Mouse (Mus musculus): ENCODE data around the gene Sart1. TPM values are rescaled to one million over a fixed set of nuclear protein-coding genes. Genes with fewer than 3 reads are reported as not detected.

Sart1 gene
- polyA plus RNA-seq, 1 experiment from 2014 or later: 87.1 TPM

- Histone ChIP-seq H3K4me3 (ENCODE audit: low read depth, low read length) (no peak overlapping the region), H3K4me2 (ENCODE audit: low read depth, severe bottlenecking) (no peak overlapping the region), H3K4me1 (ENCODE audit: control insufficient read depth, insufficient read depth, low read length) (peaks cover 6% of the 10 kb centered on the region), H3K27ac (replicated peaks; ENCODE audit: low read depth, low read length) (no peak overlapping the region), H3K9ac (ENCODE audit: low read length) (no peak overlapping the region; the same call in 1 of the 2 replicates), H3K36me3 (ENCODE audit: control insufficient read depth, insufficient read depth, low read length) (no peaks in the 10 kb centered on the region), H3K9me3 (ENCODE audit: control insufficient read depth, low read length) (no peaks in the 10 kb centered on the region), H3K27me3 (ENCODE audit: control insufficient read depth, insufficient read depth, low read length) (no peaks in the 10 kb centered on the region)
- ATAC-seq (ENCODE audit: insufficient number of reproducible peaks, low FRiP score, low TSS enrichment, low read depth) (no peak), DNase-seq (ENCODE audit: low spot score) (no peak)
- 88% methylated on average over 4 of the region's 4 CpGs for WGBS
Measured at GRCm38 (mm10) chr19:5392892-5393291, 4.4 kb upstream of the Sart1 start.

GRCm38 (mm10) chr19:5390416-5390815, 1.9 kb upstream of the Sart1 start:
- WGBS: 77% methylated on average over 8 of the region's 8 CpGs
- Histone ChIP-seq H3K4me3 (ENCODE audit: low read depth, low read length) (no peak overlapping the region), H3K9ac (ENCODE audit: low read length) (no peak overlapping the region), H3K4me1 (ENCODE audit: control insufficient read depth, insufficient read depth, low read length) (peaks cover 11% of the 10 kb centered on the region), H3K27me3 (ENCODE audit: control insufficient read depth, insufficient read depth, low read length) (no peaks in the 10 kb centered on the region), H3K27ac (replicated peaks; ENCODE audit: low read depth, low read length) (no peak overlapping the region), H3K9me3 (ENCODE audit: control insufficient read depth, low read length) (no peaks in the 10 kb centered on the region), H3K4me2 (ENCODE audit: low read depth, severe bottlenecking) (peak overlapping the region; percentile 75; the same call in 1 of the 2 replicates), H3K36me3 (ENCODE audit: control insufficient read depth, insufficient read depth, low read length) (peaks cover 4% of the 10 kb centered on the region; the same call in 1 of the 2 replicates)
- DNase-seq (ENCODE audit: low spot score) (no peak), ATAC-seq (ENCODE audit: insufficient number of reproducible peaks, low FRiP score, low TSS enrichment, low read depth) (no peak)

GRCm38 (mm10) chr19:5389647-5390046, 1.1 kb upstream of the Sart1 start:
- no peaks in the 10 kb centered on the region for H3K27me3 ChIP-seq (ENCODE audit: control insufficient read depth, insufficient read depth, low read length)
- no peaks in the 10 kb centered on the region for H3K9me3 ChIP-seq (ENCODE audit: control insufficient read depth, low read length)
- H3K36me3 ChIP-seq (ENCODE audit: control insufficient read depth, insufficient read depth, low read length): peaks cover 8% of the 10 kb centered on the region; the same call in 1 of the 2 replicates
- H3K9ac ChIP-seq (ENCODE audit: low read length): no peak overlapping the region
- H3K4me1 ChIP-seq (ENCODE audit: control insufficient read depth, insufficient read depth, low read length): peaks cover 11% of the 10 kb centered on the region
- H3K27ac ChIP-seq (replicated peaks; ENCODE audit: low read depth, low read length): 0 out of 2 replicates have a peak overlapping the region, but pooled peaks have one; percentile 3
- H3K4me2 ChIP-seq (ENCODE audit: low read depth, severe bottlenecking): peak overlapping the region; percentile 75
- no peak for ATAC-seq (ENCODE audit: insufficient number of reproducible peaks, low FRiP score, low TSS enrichment, low read depth)
- peak overlapping the region; percentile 93 for H3K4me3 ChIP-seq (ENCODE audit: low read depth, low read length)
- WGBS: 37% methylated on average over 12 of the region's 12 CpGs
- DNase-seq (ENCODE audit: low spot score): peak; percentile 43

- Histone ChIP-seq H3K36me3 (ENCODE audit: control insufficient read depth, insufficient read depth, low read length) (peaks cover 21% of the 10 kb centered on the region), H3K27ac (replicated peaks; ENCODE audit: low read depth, low read length) (peak overlapping the region; percentile 66), H3K4me2 (ENCODE audit: low read depth, severe bottlenecking) (peak overlapping the region; percentile 75), H3K9me3 (ENCODE audit: control insufficient read depth, low read length) (no peaks in the 10 kb centered on the region), H3K9ac (ENCODE audit: low read length) (peak overlapping the region; percentile 77), H3K27me3 (ENCODE audit: control insufficient read depth, insufficient read depth, low read length) (no peaks in the 10 kb centered on the region), H3K4me3 (ENCODE audit: low read depth, low read length) (peak overlapping the region; percentile 93), H3K4me1 (ENCODE audit: control insufficient read depth, insufficient read depth, low read length) (peaks cover 11% of the 10 kb centered on the region)
- DNase-seq (ENCODE audit: low spot score): peak; percentile 51
- WGBS: under 1% methylated on average over 39 of the region's 43 CpGs
- ATAC-seq (ENCODE audit: insufficient number of reproducible peaks, low FRiP score, low TSS enrichment, low read depth): no peak
Measured at GRCm38 (mm10) chr19:5388011-5388441, 477 bp downstream of the Sart1 start.

GRCm38 (mm10) chr19:5384715-5385114, 3.8 kb downstream of the Sart1 start:
- ATAC-seq (ENCODE audit: insufficient number of reproducible peaks, low FRiP score, low TSS enrichment, low read depth): no peak
- H3K4me2 ChIP-seq (ENCODE audit: low read depth, severe bottlenecking): no peak overlapping the region
- no peak for DNase-seq (ENCODE audit: low spot score)
- no peak overlapping the region for H3K9ac ChIP-seq (ENCODE audit: low read length)
- H3K36me3 ChIP-seq (ENCODE audit: control insufficient read depth, insufficient read depth, low read length): peaks cover 50% of the 10 kb centered on the region
- H3K27ac ChIP-seq (replicated peaks; ENCODE audit: low read depth, low read length): no peak overlapping the region
- H3K4me3 ChIP-seq (ENCODE audit: low read depth, low read length): no peak overlapping the region
- peaks cover 8% of the 10 kb centered on the region for H3K4me1 ChIP-seq (ENCODE audit: control insufficient read depth, insufficient read depth, low read length)
- H3K27me3 ChIP-seq (ENCODE audit: control insufficient read depth, insufficient read depth, low read length): no peaks in the 10 kb centered on the region
- H3K9me3 ChIP-seq (ENCODE audit: control insufficient read depth, low read length): no peaks in the 10 kb centered on the region; the same call in 1 of the 2 replicates
- 93% methylated on average over 8 of the region's 8 CpGs for WGBS

- Histone ChIP-seq H3K36me3 (ENCODE audit: control insufficient read depth, insufficient read depth, low read length) (peaks cover 62% of the 10 kb centered on the region), H3K9me3 (ENCODE audit: control insufficient read depth, low read length) (no peaks in the 10 kb centered on the region; the same call in 1 of the 2 replicates), H3K27me3 (ENCODE audit: control insufficient read depth, insufficient read depth, low read length) (no peaks in the 10 kb centered on the region), H3K27ac (replicated peaks; ENCODE audit: low read depth, low read length) (no peak overlapping the region), H3K9ac (ENCODE audit: low read length) (no peak overlapping the region), H3K4me3 (ENCODE audit: low read depth, low read length) (no peak overlapping the region), H3K4me1 (ENCODE audit: control insufficient read depth, insufficient read depth, low read length) (peaks cover 5% of the 10 kb centered on the region), H3K4me2 (ENCODE audit: low read depth, severe bottlenecking) (no peak overlapping the region)
- WGBS: 93% methylated on average over 12 of the region's 12 CpGs
- ATAC-seq (ENCODE audit: insufficient number of reproducible peaks, low FRiP score, low TSS enrichment, low read depth) (no peak), DNase-seq (ENCODE audit: low spot score) (no peak)
Measured at GRCm38 (mm10) chr19:5383326-5383725, 5.2 kb downstream of the Sart1 start.

- Histone ChIP-seq H3K36me3 (ENCODE audit: control insufficient read depth, insufficient read depth, low read length) (peaks cover 42% of the 10 kb centered on the region), H3K9ac (ENCODE audit: low read length) (no peak overlapping the region), H3K27me3 (ENCODE audit: control insufficient read depth, insufficient read depth, low read length) (no peaks in the 10 kb centered on the region), H3K27ac (replicated peaks; ENCODE audit: low read depth, low read length) (no peak overlapping the region), H3K4me1 (ENCODE audit: control insufficient read depth, insufficient read depth, low read length) (no peaks in the 10 kb centered on the region), H3K9me3 (ENCODE audit: control insufficient read depth, low read length) (no peaks in the 10 kb centered on the region; the same call in 1 of the 2 replicates), H3K4me2 (ENCODE audit: low read depth, severe bottlenecking) (no peak overlapping the region), H3K4me3 (ENCODE audit: low read depth, low read length) (no peak overlapping the region)
- WGBS: 88% methylated on average over 1 of the region's 1 CpGs
- ATAC-seq (ENCODE audit: insufficient number of reproducible peaks, low FRiP score, low TSS enrichment, low read depth): no peak
- no peak for DNase-seq (ENCODE audit: low spot score)
Measured at GRCm38 (mm10) chr19:5377446-5377845, 11.1 kb downstream of the Sart1 start.

GRCm38 (mm10) chr19:5374748-5375147, 13.8 kb downstream of the Sart1 start:
- no peaks in the 10 kb centered on the region for H3K27me3 ChIP-seq (ENCODE audit: control insufficient read depth, insufficient read depth, low read length)
- 77% methylated on average over 4 of the region's 4 CpGs for WGBS
- no peak overlapping the region for H3K9ac ChIP-seq (ENCODE audit: low read length)
- DNase-seq (ENCODE audit: low spot score) (no peak), ATAC-seq (ENCODE audit: insufficient number of reproducible peaks, low FRiP score, low TSS enrichment, low read depth) (no peak)
- peaks cover 36% of the 10 kb centered on the region for H3K36me3 ChIP-seq (ENCODE audit: control insufficient read depth, insufficient read depth, low read length)
- no peaks in the 10 kb centered on the region for H3K9me3 ChIP-seq (ENCODE audit: control insufficient read depth, low read length)
- H3K4me3 ChIP-seq (ENCODE audit: low read depth, low read length): no peak overlapping the region
- H3K4me2 ChIP-seq (ENCODE audit: low read depth, severe bottlenecking): no peak overlapping the region
- no peak overlapping the region for H3K27ac ChIP-seq (replicated peaks; ENCODE audit: low read depth, low read length)
- no peaks in the 10 kb centered on the region for H3K4me1 ChIP-seq (ENCODE audit: control insufficient read depth, insufficient read depth, low read length)

GRCm38 (mm10) chr19:5374177-5374576, 14.3 kb downstream of the Sart1 start:
- Histone ChIP-seq H3K27me3 (ENCODE audit: control insufficient read depth, insufficient read depth, low read length) (no peaks in the 10 kb centered on the region), H3K4me1 (ENCODE audit: control insufficient read depth, insufficient read depth, low read length) (no peaks in the 10 kb centered on the region), H3K27ac (replicated peaks; ENCODE audit: low read depth, low read length) (no peak overlapping the region), H3K4me2 (ENCODE audit: low read depth, severe bottlenecking) (no peak overlapping the region), H3K9ac (ENCODE audit: low read length) (no peak overlapping the region), H3K36me3 (ENCODE audit: control insufficient read depth, insufficient read depth, low read length) (peaks cover 30% of the 10 kb centered on the region), H3K9me3 (ENCODE audit: control insufficient read depth, low read length) (no peaks in the 10 kb centered on the region), H3K4me3 (ENCODE audit: low read depth, low read length) (no peak overlapping the region)
- 90% methylated on average over 4 of the region's 4 CpGs for WGBS
- no peak for ATAC-seq (ENCODE audit: insufficient number of reproducible peaks, low FRiP score, low TSS enrichment, low read depth)
- no peak for DNase-seq (ENCODE audit: low spot score)

Data from limb, embryonic 11.5 days (tissue).